Mouse (Mus musculus) layer of hippocampus, adult 2 months (tissue): ENCODE results near the gene Slc27a4. TPM values are rescaled to one million over a fixed set of nuclear protein-coding genes. Genes with fewer than 3 reads are reported as not detected.

Experiments used
- DNase-seq, 2 experiments: peaks; one replicate each; pipeline ENCODE4 v3.0.0; 2022; ENCODE audit warnings: low spot score in 2 of 2
- H3K27ac ChIP-seq: fragments of 200-600 bp; 2 replicates; pipeline ENCODE4 v1.8.1; 2022
- H3K4me3 ChIP-seq: fragments of 200-600 bp; 2 replicates; pipeline ENCODE4 v1.8.1; 2022; ENCODE audit warnings: mild to moderate bottlenecking
- CTCF ChIP-seq: fragments of 200-600 bp; conservative IDR thresholded peaks from 2 replicates; pipeline ENCODE4 v1.8.1; 2022; ENCODE audit warnings: antibody characterized with exemption, mild to moderate bottlenecking, moderate library complexity
- microRNA-seq, 2 experiments: library from miRNA; unstranded; fragments of <30 nt; microRNA quantifications; one replicate each; pipeline ENCODE4 v1.2.0; 2021
- total RNA-seq, 2 experiments: library from RNA; stranded (reverse); gene quantifications; 2 replicates each; pipeline ENCODE4 v1.2.3; 2021

Gene Slc27a4
- total RNA-seq, 2 experiments from 2014 or later: 65.4 to 67.3 TPM

GRCm38 (mm10) chr2:29852957-29853485 is 50.6 kb downstream of the Slc27a4 start:
- H3K27ac ChIP-seq: peak overlapping the region; percentile 65
- no peak for DNase-seq
- no peak overlapping the region for H3K4me3 ChIP-seq
- no peak for TF ChIP-seq CTCF

DNA sequence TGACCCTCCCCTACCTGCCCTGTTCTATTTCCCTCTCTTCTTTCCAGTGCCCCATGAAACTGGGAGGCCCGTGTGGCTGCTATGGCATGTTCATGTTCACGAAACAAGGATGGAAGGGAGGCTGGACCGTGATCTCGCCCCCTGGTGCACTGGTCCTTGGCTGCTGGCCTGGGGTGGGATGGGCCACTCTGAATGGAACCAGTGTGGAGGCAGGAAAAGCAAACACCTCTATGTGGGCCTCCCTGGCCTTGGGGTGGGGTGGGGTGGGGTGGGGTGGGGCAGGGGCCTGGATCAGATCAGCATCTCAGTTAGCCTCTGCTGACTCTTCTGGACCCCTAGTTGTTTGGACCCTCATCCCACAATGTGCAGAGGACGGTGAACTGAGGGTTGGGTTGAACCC is 51.3 kb downstream of the Slc27a4 start:
- Histone ChIP-seq H3K4me3 (no peak overlapping the region), H3K27ac (peak overlapping the region; percentile 74)
- no peak for TF ChIP-seq CTCF
- DNase-seq: no peak

GRCm38 (mm10) chr2:29855585-29856210 is 53.3 kb downstream of the Slc27a4 start:
- no peak for TF ChIP-seq CTCF
- Histone ChIP-seq H3K4me3 (no peak overlapping the region), H3K27ac (peak overlapping the region; percentile 74)
- no peak for DNase-seq

GRCm38 (mm10) chr2:29856451-29857260 is 54.2 kb downstream of the Slc27a4 start:
- TF ChIP-seq CTCF: no peak
- Histone ChIP-seq H3K27ac (peak overlapping the region; percentile 74), H3K4me3 (no peak overlapping the region)
- no peak for DNase-seq

GRCm38 (mm10) chr2:29857341-29857740 is 54.9 kb downstream of the Slc27a4 start:
- TF ChIP-seq CTCF: peak; percentile 28
- Histone ChIP-seq H3K4me3 (no peak overlapping the region), H3K27ac (peak overlapping the region; percentile 72)
- DNase-seq: no peak

- H3K27ac ChIP-seq: peak overlapping the region; percentile 72
- DNase-seq: no peak
- no peak for TF ChIP-seq CTCF
- no peak overlapping the region for H3K4me3 ChIP-seq
Observed at GRCm38 (mm10) chr2:29857967-29858366, 55.5 kb downstream of the Slc27a4 start.

- peak overlapping the region; percentile 72 for H3K27ac ChIP-seq
- TF ChIP-seq CTCF: peak; percentile 90
- DNase-seq: peak in 1 of 2 experiments; percentile 70
- no peak overlapping the region for H3K4me3 ChIP-seq
Observed at GRCm38 (mm10) chr2:29858748-29859473, 56.5 kb downstream of the Slc27a4 start.

GRCm38 (mm10) chr2:29865125-29865524 is 62.7 kb downstream of the Slc27a4 start:
- H3K27ac ChIP-seq: no peak overlapping the region
- DNase-seq: no peak
- no peak for TF ChIP-seq CTCF
- H3K4me3 ChIP-seq: no peak overlapping the region

Small RNA genes lying within 50 kb of the gene (microRNA-seq; reads per million reads assigned to microRNA genes)
- 0 to 0.32 reads per million in 2 experiments for gene Mir219a-2
- 0 reads per million in 2 experiments for gene Mir219b

Other genes with a start within 250 kb of the Slc27a4 start
- gene Rapgef1, start 182.9 kb upstream of the Slc27a4 start, total RNA-seq: 10 to 100 TPM; 91.3 to 94.9 TPM
- gene Gm13420, start 50.9 kb upstream of the Slc27a4 start, total RNA-seq: under 1 TPM; 0.79 to 0.98 TPM
- gene Gm13547, start 43.3 kb upstream of the Slc27a4 start, total RNA-seq: not detected
- 10 to 100 TPM; 25.8 to 26.5 TPM for gene Coq4, start 15.1 kb upstream of the Slc27a4 start, total RNA-seq
- 10 to 100 TPM; 47.7 to 48.6 TPM for gene Trub2, start 14.1 kb upstream of the Slc27a4 start, total RNA-seq
- gene Urm1, start 17.4 kb downstream of the Slc27a4 start, total RNA-seq: 10 to 100 TPM; 43.0 to 48.7 TPM
- gene Cercam, start 66.5 kb downstream of the Slc27a4 start, total RNA-seq: 1 to 10 TPM; 7.9 to 10.0 TPM
- 100 to 1,000 TPM; 113 to 127 TPM for gene Odf2, start 86.6 kb downstream of the Slc27a4 start, total RNA-seq
- 10 to 100 TPM; 48.0 to 48.9 TPM for gene Gle1, start 132.8 kb downstream of the Slc27a4 start, total RNA-seq
- 100 to 1,000 TPM; 879 to 882 TPM for gene Sptan1, start 162.9 kb downstream of the Slc27a4 start, total RNA-seq
- gene Wdr34, start 246.2 kb downstream of the Slc27a4 start, total RNA-seq: 10 to 100 TPM; 37.3 to 37.4 TPM